Mouse (Mus musculus) limb, embryonic 10.5 days (tissue): ENCODE data around the gene Pla2g16. TPM values are rescaled to one million over a fixed set of nuclear protein-coding genes. Genes with fewer than 3 reads are reported as not detected.

ENCODE experiments used
- DNase-seq: peaks from one replicate; pipeline ENCODE4 v3.0.0-alpha.2; 2017; ENCODE audit warnings: low spot score
- H3K27ac ChIP-seq: fragments of 300-500 bp; sonication (generic); 2 replicates; pipeline ENCODE4 v1.5.1; 2016; ENCODE audit warnings: mild to moderate bottlenecking
- H3K27me3 ChIP-seq: fragments of 300-500 bp; sonication (generic); 2 replicates; pipeline ENCODE4 v1.6.1; 2016; ENCODE audit warnings: low read depth, mild to moderate bottlenecking; ENCODE audit not compliant: poor library complexity, severe bottlenecking
- H3K36me3 ChIP-seq: fragments of 300-500 bp; sonication (generic); 2 replicates; pipeline ENCODE4 v1.6.1; 2016; ENCODE audit warnings: mild to moderate bottlenecking, moderate library complexity
- H3K4me1 ChIP-seq: fragments of 300-500 bp; sonication (generic); 2 replicates; pipeline ENCODE4 v1.6.1; 2016
- H3K4me3 ChIP-seq: fragments of 300-500 bp; sonication (generic); 2 replicates; pipeline ENCODE4 v1.5.1; 2016; ENCODE audit warnings: mild to moderate bottlenecking, moderate library complexity
- H3K9me3 ChIP-seq: fragments of 300-500 bp; sonication (generic); replicated peaks from 2 replicates; pipeline ENCODE4 v1.6.1; 2016; ENCODE audit warnings: mild to moderate bottlenecking
- WGBS: fragments of 180-500 bp; shearing (Covaris S2); methylation state at CpG from one replicate; pipeline ENCODE4 v1.1.7; 2016; 5-methylcytosine and 5-hydroxymethylcytosine counted together
- polyA plus RNA-seq: library from polyadenylated mRNA; unstranded; fragments of >200 nt; fragmentation: Nextera tagmentation; extraction: Ambion mirVana; gene quantifications from 2 replicates; pipeline ENCODE4 v1.2.1, GENCODE M21; 2016

Pla2g16 gene
- polyA plus RNA-seq: 3.2 and 3.6 TPM in 2 replicates

- peak within 1 kb of the TSS; percentile 66 for H3K27ac ChIP-seq
- DNase-seq: peak; percentile 70
- peaks cover 19% of the 10 kb centered on the region for H3K4me1 ChIP-seq
- H3K36me3 ChIP-seq: no peaks in the 10 kb centered on the region
- H3K9me3 ChIP-seq: no peaks in the 10 kb centered on the region
- under 1% methylated on average over 27 of the region's 27 CpGs for WGBS
- H3K27me3 ChIP-seq: peaks cover 23% of the 10 kb centered on the region
- H3K4me3 ChIP-seq: peak within 1 kb of the TSS; percentile 61
Measured at GRCm38 (mm10) chr19:7557328-7557822, at the start of gene Pla2g16. Gene Pla2g16, plus strand, starts transcription at chr19:7557459.

- Histone ChIP-seq H3K27ac (no peak overlapping the region), H3K4me1 (0 out of 2 replicates have a peak, but pooled peaks cover 3% of the 10 kb centered on the region), H3K36me3 (peaks cover 25% of the 10 kb centered on the region), H3K4me3 (no peak overlapping the region), H3K27me3 (no peaks in the 10 kb centered on the region), H3K9me3 (no peaks in the 10 kb centered on the region)
- 80% methylated on average over 4 of the region's 4 CpGs for WGBS
- no peak for DNase-seq
Measured at GRCm38 (mm10) chr19:7508026-7508425, 49.2 kb upstream of the Pla2g16 start.

GRCm38 (mm10) chr19:7516437-7516836 lies 40.8 kb upstream of the Pla2g16 start:
- Histone ChIP-seq H3K27ac (no peak overlapping the region), H3K9me3 (no peaks in the 10 kb centered on the region), H3K36me3 (peaks cover 49% of the 10 kb centered on the region), H3K4me3 (no peak overlapping the region), H3K4me1 (0 out of 2 replicates have a peak, but pooled peaks cover 3% of the 10 kb centered on the region), H3K27me3 (no peaks in the 10 kb centered on the region)
- no peak for DNase-seq
- 94% methylated on average over 1 of the region's 1 CpGs for WGBS

GRCm38 (mm10) chr19:7521619-7522018 lies 35.6 kb upstream of the Pla2g16 start:
- H3K27ac ChIP-seq: no peak overlapping the region
- H3K36me3 ChIP-seq: peaks cover 54% of the 10 kb centered on the region
- WGBS: 95% methylated on average over 3 of the region's 3 CpGs

GRCm38 (mm10) chr19:7522856-7523255 lies 34.4 kb upstream of the Pla2g16 start:
- Histone ChIP-seq H3K27ac (no peak overlapping the region), H3K4me1 (no peaks in the 10 kb centered on the region), H3K36me3 (peaks cover 45% of the 10 kb centered on the region), H3K27me3 (no peaks in the 10 kb centered on the region), H3K9me3 (no peaks in the 10 kb centered on the region), H3K4me3 (no peak overlapping the region)
- DNase-seq: no peak
- WGBS: 98% methylated on average over 2 of the region's 2 CpGs

More at GRCm38 (mm10) chr19:7521619-7522018, 35.6 kb upstream of the Pla2g16 start:
- Histone ChIP-seq H3K4me3 (no peak overlapping the region), H3K27me3 (no peaks in the 10 kb centered on the region), H3K9me3 (no peaks in the 10 kb centered on the region), H3K4me1 (no peaks in the 10 kb centered on the region)
- DNase-seq: no peak

GRCm38 (mm10) chr19:7523292-7523691 lies 34.0 kb upstream of the Pla2g16 start:
- H3K36me3 ChIP-seq: peaks cover 45% of the 10 kb centered on the region
- H3K9me3 ChIP-seq: no peaks in the 10 kb centered on the region
- H3K27me3 ChIP-seq: no peaks in the 10 kb centered on the region
- 93% methylated on average over 1 of the region's 1 CpGs for WGBS
- no peaks in the 10 kb centered on the region for H3K4me1 ChIP-seq
- no peak overlapping the region for H3K27ac ChIP-seq
- no peak overlapping the region for H3K4me3 ChIP-seq
- DNase-seq: no peak

GRCm38 (mm10) chr19:7523781-7524180 lies 33.5 kb upstream of the Pla2g16 start:
- no peak overlapping the region for H3K4me3 ChIP-seq
- no peak for DNase-seq
- no peaks in the 10 kb centered on the region for H3K4me1 ChIP-seq
- H3K9me3 ChIP-seq: no peaks in the 10 kb centered on the region
- H3K27me3 ChIP-seq: no peaks in the 10 kb centered on the region
- H3K36me3 ChIP-seq: peaks cover 41% of the 10 kb centered on the region
- no peak overlapping the region for H3K27ac ChIP-seq

- Histone ChIP-seq H3K27ac (no peak overlapping the region), H3K36me3 (peaks cover 41% of the 10 kb centered on the region), H3K4me1 (no peaks in the 10 kb centered on the region), H3K9me3 (no peaks in the 10 kb centered on the region), H3K4me3 (no peak overlapping the region), H3K27me3 (no peaks in the 10 kb centered on the region)
- WGBS: 79% methylated on average over 3 of the region's 3 CpGs
- DNase-seq: no peak
Measured at GRCm38 (mm10) chr19:7524879-7525278, 32.4 kb upstream of the Pla2g16 start.

GRCm38 (mm10) chr19:7528639-7529428 lies 28.4 kb upstream of the Pla2g16 start:
- WGBS: 62% methylated on average over 7 of the region's 7 CpGs
- peaks cover 49% of the 10 kb centered on the region for H3K36me3 ChIP-seq
- DNase-seq: peak; percentile 59

GRCm38 (mm10) chr19:7531906-7532305 lies 25.4 kb upstream of the Pla2g16 start:
- no peak for DNase-seq
- H3K36me3 ChIP-seq: peaks cover 50% of the 10 kb centered on the region

More at GRCm38 (mm10) chr19:7528639-7529428, 28.4 kb upstream of the Pla2g16 start:
- Histone ChIP-seq H3K9me3 (no peaks in the 10 kb centered on the region), H3K27ac (no peak overlapping the region), H3K4me1 (no peaks in the 10 kb centered on the region), H3K4me3 (no peak overlapping the region), H3K27me3 (no peaks in the 10 kb centered on the region)

GRCm38 (mm10) chr19:7533891-7534290 lies 23.4 kb upstream of the Pla2g16 start:
- Histone ChIP-seq H3K4me1 (no peaks in the 10 kb centered on the region), H3K36me3 (peaks cover 44% of the 10 kb centered on the region), H3K9me3 (no peaks in the 10 kb centered on the region), H3K27ac (no peak overlapping the region), H3K4me3 (no peak overlapping the region), H3K27me3 (no peaks in the 10 kb centered on the region)
- no peak for DNase-seq
- WGBS: 95% methylated on average over 5 of the region's 5 CpGs

More at GRCm38 (mm10) chr19:7531906-7532305, 25.4 kb upstream of the Pla2g16 start:
- Histone ChIP-seq H3K9me3 (no peaks in the 10 kb centered on the region), H3K27me3 (no peaks in the 10 kb centered on the region), H3K4me1 (no peaks in the 10 kb centered on the region), H3K4me3 (no peak overlapping the region), H3K27ac (no peak overlapping the region)
- WGBS: 91% methylated on average over 5 of the region's 5 CpGs

- no peak for DNase-seq
- H3K4me1 ChIP-seq: no peaks in the 10 kb centered on the region
- WGBS: 87% methylated on average over 3 of the region's 3 CpGs
- H3K27ac ChIP-seq: no peak overlapping the region
- H3K4me3 ChIP-seq: no peak overlapping the region
- no peaks in the 10 kb centered on the region for H3K9me3 ChIP-seq
- no peaks in the 10 kb centered on the region for H3K36me3 ChIP-seq
- no peaks in the 10 kb centered on the region for H3K27me3 ChIP-seq
Measured at GRCm38 (mm10) chr19:7548924-7549323, 8.3 kb upstream of the Pla2g16 start.

GRCm38 (mm10) chr19:7551550-7552300 lies 5.5 kb upstream of the Pla2g16 start:
- Histone ChIP-seq H3K36me3 (no peaks in the 10 kb centered on the region), H3K4me1 (no peaks in the 10 kb centered on the region), H3K27ac (no peak overlapping the region), H3K4me3 (no peak overlapping the region), H3K27me3 (peaks cover 5% of the 10 kb centered on the region; the same call in 1 of the 2 replicates), H3K9me3 (no peaks in the 10 kb centered on the region)
- WGBS: 67% methylated on average over 4 of the region's 4 CpGs
- DNase-seq: no peak
